Mouse (Mus musculus): ENCODE data around the gene Lrrc31.

- TF ChIP-seq POLR2A (IDR thresholded peaks at IDR 0.05; ENCODE audit: low read depth, low read length) (no peak), CTCF (conservative IDR thresholded peaks at IDR 0.05; ENCODE audit: insufficient read depth, insufficient read length, low read depth, low read length) (no peak)
Observed at GRCm38 (mm10) chr3:30724848-30725465, 25.3 kb upstream of the Lrrc31 start.

Measured in kidney, adult 2 months (tissue).